Mouse (Mus musculus): Measurements from ENCODE around the gene Gm10750. TPM values are rescaled to one million over a fixed set of nuclear protein-coding genes. Genes with fewer than 3 reads are reported as not detected.
"Not testable (repeated sequence)": the region's sequence is repeated elsewhere in the genome, so short reads cannot be mapped to it uniquely, and the experiment has no call there.

Gm10750 gene
- not detected in 2 replicates for polyA plus RNA-seq (2014; fragmentation: Nextera tagmentation; extraction: Ambion mirVana)

- DNase-seq (ENCODE audit: low spot score); H3K9ac ChIP-seq (ENCODE audit: low read length); ATAC-seq (replicated peaks; ENCODE audit: low FRiP score); H3K27me3 ChIP-seq (ENCODE audit: control insufficient read depth, insufficient read depth, low read length); H3K4me1 ChIP-seq (replicated peaks; ENCODE audit: control insufficient read depth, insufficient read depth, low read length); H3K4me2 ChIP-seq (ENCODE audit: low read depth, low read length, severe bottlenecking); H3K9me3 ChIP-seq (ENCODE audit: control insufficient read depth, low read length); H3K27ac ChIP-seq (ENCODE audit: low read depth, low read length); H3K4me3 ChIP-seq (ENCODE audit: low read depth, low read length); H3K36me3 ChIP-seq (ENCODE audit: control insufficient read depth, insufficient read depth, low read length): not testable (repeated sequence)
- 86% methylated on average over 5 of the region's 5 CpGs for WGBS
Observed at GRCm38 (mm10) chr2:149017137-149017536, at the start of gene Gm10750. TSS of gene Gm10750 (minus strand) at chr2:149017237.

- Histone ChIP-seq H3K4me1 (replicated peaks; ENCODE audit: control insufficient read depth, insufficient read depth, low read length) (no peaks in the 10 kb centered on the region), H3K36me3 (ENCODE audit: control insufficient read depth, insufficient read depth, low read length) (no peaks in the 10 kb centered on the region), H3K9me3 (ENCODE audit: control insufficient read depth, low read length) (no peaks in the 10 kb centered on the region), H3K4me2 (ENCODE audit: low read depth, low read length, severe bottlenecking) (no peak overlapping the region), H3K9ac (ENCODE audit: low read length) (no peak overlapping the region), H3K4me3 (ENCODE audit: low read depth, low read length) (no peak overlapping the region), H3K27ac (ENCODE audit: low read depth, low read length) (no peak overlapping the region), H3K27me3 (ENCODE audit: control insufficient read depth, insufficient read depth, low read length) (no peaks in the 10 kb centered on the region)
- 82% methylated on average over 2 of the region's 2 CpGs for WGBS
- ATAC-seq (replicated peaks; ENCODE audit: low FRiP score) (no peak), DNase-seq (ENCODE audit: low spot score) (no peak)
Observed at GRCm38 (mm10) chr2:149004826-149005225, 12.2 kb downstream of the Gm10750 start.

- H3K9ac ChIP-seq (ENCODE audit: low read length) = no peak within 1 kb of the TSS
- no peaks in the 10 kb centered on the region for H3K9me3 ChIP-seq (ENCODE audit: control insufficient read depth, low read length)
- no peak within 1 kb of the TSS for H3K4me2 ChIP-seq (ENCODE audit: low read depth, low read length, severe bottlenecking)
- no peaks in the 10 kb centered on the region for H3K27me3 ChIP-seq (ENCODE audit: control insufficient read depth, insufficient read depth, low read length)
- no peaks in the 10 kb centered on the region for H3K36me3 ChIP-seq (ENCODE audit: control insufficient read depth, insufficient read depth, low read length)
- ATAC-seq (replicated peaks; ENCODE audit: low FRiP score) = no peak
- no peak within 1 kb of the TSS for H3K27ac ChIP-seq (ENCODE audit: low read depth, low read length)
- no peak within 1 kb of the TSS for H3K4me3 ChIP-seq (ENCODE audit: low read depth, low read length)
- no peak for DNase-seq (ENCODE audit: low spot score)
- no peaks in the 10 kb centered on the region for H3K4me1 ChIP-seq (replicated peaks; ENCODE audit: control insufficient read depth, insufficient read depth, low read length)
Observed at GRCm38 (mm10) chr2:149003151-149003550, 13.9 kb downstream of the Gm10750 start, which contains the start of gene Gm1330. TSS of gene Gm1330 (minus strand) at chr2:149003251.

- no peak overlapping the region for H3K4me2 ChIP-seq (ENCODE audit: low read depth, low read length, severe bottlenecking)
- no peaks in the 10 kb centered on the region for H3K4me1 ChIP-seq (replicated peaks; ENCODE audit: control insufficient read depth, insufficient read depth, low read length)
- H3K27me3 ChIP-seq (ENCODE audit: control insufficient read depth, insufficient read depth, low read length) = no peaks in the 10 kb centered on the region
- no peak overlapping the region for H3K9ac ChIP-seq (ENCODE audit: low read length)
- no peak for DNase-seq (ENCODE audit: low spot score)
- no peaks in the 10 kb centered on the region for H3K36me3 ChIP-seq (ENCODE audit: control insufficient read depth, insufficient read depth, low read length)
- 91% methylated on average over 2 of the region's 2 CpGs for WGBS
- no peak overlapping the region for H3K4me3 ChIP-seq (ENCODE audit: low read depth, low read length)
- no peak overlapping the region for H3K27ac ChIP-seq (ENCODE audit: low read depth, low read length)
- ATAC-seq (replicated peaks; ENCODE audit: low FRiP score) = no peak
- no peaks in the 10 kb centered on the region for H3K9me3 ChIP-seq (ENCODE audit: control insufficient read depth, low read length)
Observed at GRCm38 (mm10) chr2:148995133-148995532, 21.9 kb downstream of the Gm10750 start.

Other genes starting within 250 kb of the Gm10750 start
- not detected in 2 replicates for gene Cst11, start 245.7 kb downstream of the Gm10750 start, polyA plus RNA-seq (2014; fragmentation: Nextera tagmentation; extraction: Ambion mirVana)
- gene 8030411F24Rik, start 235.2 kb downstream of the Gm10750 start, polyA plus RNA-seq (2014; fragmentation: Nextera tagmentation; extraction: Ambion mirVana) = not detected in 2 replicates
- not detected in 2 replicates for gene Cst12, start 227.9 kb downstream of the Gm10750 start, polyA plus RNA-seq (2014; fragmentation: Nextera tagmentation; extraction: Ambion mirVana)
- not detected in 2 replicates for gene Cst8, start 218.5 kb downstream of the Gm10750 start, polyA plus RNA-seq (2014; fragmentation: Nextera tagmentation; extraction: Ambion mirVana)
- not detected in 2 replicates for gene Cst13, start 197.2 kb downstream of the Gm10750 start, polyA plus RNA-seq (2014; fragmentation: Nextera tagmentation; extraction: Ambion mirVana)
- gene Cst9, start 182.1 kb downstream of the Gm10750 start, polyA plus RNA-seq (2014; fragmentation: Nextera tagmentation; extraction: Ambion mirVana) = not detected in 2 replicates
- gene 9230104L09Rik, start 152.2 kb downstream of the Gm10750 start, polyA plus RNA-seq (2014; fragmentation: Nextera tagmentation; extraction: Ambion mirVana) = not detected in 2 replicates
- 300 and 319 TPM in 2 replicates for gene Cst3, start 141.5 kb downstream of the Gm10750 start, polyA plus RNA-seq (2014; fragmentation: Nextera tagmentation; extraction: Ambion mirVana)
- not detected in 2 replicates for gene Gm1330, start 14.0 kb downstream of the Gm10750 start, polyA plus RNA-seq (2014; fragmentation: Nextera tagmentation; extraction: Ambion mirVana)

Data from forebrain, embryonic 11.5 days (tissue).